ENCODE assay signal across 13 mouse cellular contexts in the genomic region with DNA sequence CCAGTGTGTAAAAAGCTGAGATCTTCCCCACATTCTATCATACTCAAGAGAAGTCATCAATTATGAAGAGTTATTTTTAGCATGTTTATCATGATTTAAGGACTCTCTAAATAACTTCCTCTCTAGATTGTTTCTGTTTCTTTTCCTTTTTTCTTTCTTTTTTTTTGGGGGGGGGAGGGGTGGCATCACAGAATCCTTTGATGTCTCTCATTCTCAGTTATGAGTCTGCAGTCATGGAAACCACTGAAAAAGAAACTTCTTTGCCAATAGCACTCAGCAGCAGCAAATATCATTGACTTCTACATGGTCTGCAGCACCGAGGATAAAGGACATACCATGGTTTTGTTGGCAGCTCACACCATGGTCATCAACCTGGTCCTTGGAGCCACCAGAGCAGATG.
"Had no signal": no experiment of that assay in that cellular context is flagged by ENCODE, and none has a peak within 500 bp of the region (broad histone marks: within the 10 kb centered on the region; RNA-seq: fewer than 3 reads in every experiment).

No protein-coding gene starts in this region.

- H3K27me3 ChIP-seq: limb, embryonic 12.5 days; liver, embryonic 13.5 days; lung, embryonic 15.5 days; megakaryocyte, embryonic 14.5 days; midbrain, embryonic 15.5 days; neural tube, embryonic 13.5 days had no signal

- H3K36me3 ChIP-seq: limb, embryonic 12.5 days; liver, embryonic 13.5 days; lung, embryonic 15.5 days; midbrain, embryonic 15.5 days; neural tube, embryonic 13.5 days had no signal

- DNase-seq: kidney, adult 9 months; kidney, postnatal 10 days; kidney, postnatal 4 days; liver; liver, embryonic 13.5 days; liver, postnatal 0 days; lung, postnatal 14 days; retina, postnatal 1 day had no signal

- ATAC-seq: liver, postnatal 0 days; midbrain, embryonic 15.5 days had no signal
